Mouse (Mus musculus) effector memory CD4-positive, alpha-beta T cell, adult 7 months (primary cell): ENCODE measurements around the gene Fxr2. TPM values are rescaled to one million over a fixed set of nuclear protein-coding genes. Genes with fewer than 3 reads are reported as not detected.

Experiments used
- polyA plus RNA-seq: library from polyadenylated mRNA; unstranded; fragments of 100-300 nt; shearing (Covaris generic); gene quantifications from one replicate; pipeline ENCODE4 v1.2.1, GENCODE M21; 2017

Gene Fxr2
- polyA plus RNA-seq: 73.0 TPM

DNA sequence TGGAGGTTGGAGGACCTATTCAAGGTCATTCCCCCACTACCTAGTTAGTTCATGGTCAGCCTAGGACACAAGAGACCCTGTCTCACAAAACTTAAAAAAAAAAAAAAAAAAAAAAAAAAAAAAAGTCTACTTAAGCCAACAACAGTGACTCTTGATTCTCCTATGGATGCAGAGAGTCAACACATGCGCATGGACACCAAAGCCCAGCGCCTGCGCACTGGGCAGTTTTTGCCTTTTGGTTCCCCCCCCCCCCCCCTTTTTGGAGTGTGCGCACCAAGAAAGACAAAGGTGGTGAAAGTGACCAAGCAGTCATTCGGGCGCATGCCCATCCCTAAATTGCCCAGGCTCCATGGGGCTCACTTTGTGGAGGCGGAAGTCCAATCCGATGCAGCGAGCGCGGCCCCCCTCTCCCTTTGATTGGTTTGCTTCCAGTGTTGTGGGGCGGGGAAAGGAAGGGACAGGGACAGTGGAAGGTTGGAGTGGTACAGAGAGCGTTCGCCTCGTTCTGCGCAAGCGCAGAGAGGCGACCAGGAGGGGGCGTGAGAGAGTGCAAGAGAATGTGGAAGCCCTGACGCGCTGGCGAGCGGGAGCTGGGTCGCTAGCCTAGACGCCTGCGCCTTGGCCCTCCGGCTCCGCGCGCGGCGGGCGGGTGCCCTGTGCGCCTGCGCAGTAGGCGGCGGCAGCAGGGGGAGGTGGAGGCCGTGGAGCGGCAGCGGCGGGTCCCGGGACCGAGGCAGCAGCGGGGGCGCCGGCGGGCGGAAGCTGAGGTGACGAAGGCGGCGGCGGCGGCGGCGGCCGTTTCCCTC is at the start of gene Fxr2:
Fxr2 (plus strand) TSS at position 707 of the 806 bp plus-strand sequence.

GRCm38 (mm10) chr11:69605726-69606490 is 26.9 kb upstream of the Fxr2 start, which contains the start of gene Atp1b2:
Gene Atp1b2 (minus strand): TSS chr11:69605942.

GRCm38 (mm10) chr11:69617805-69618204 is 15.0 kb upstream of the Fxr2 start, which contains the start of gene Shbg:
Gene Shbg (minus strand): TSS chr11:69617905.

GRCm38 (mm10) chr11:69621571-69622268 is 11.1 kb upstream of the Fxr2 start, which contains the start of gene Sat2:
Gene Sat2 (plus strand): TSS chr11:69622024.

GRCm38 (mm10) chr11:69655264-69656064 is 22.7 kb downstream of the Fxr2 start, which contains the start of gene Sox15:
Gene Sox15 (plus strand): TSS chr11:69655314.

GRCm38 (mm10) chr11:69662213-69662966 is 29.6 kb downstream of the Fxr2 start, which contains the start of gene Mpdu1:
Gene Mpdu1 (minus strand): TSS chr11:69662642.

GRCm38 (mm10) chr11:69665961-69666664 is 33.3 kb downstream of the Fxr2 start, which contains the start of gene Cd68:
Gene Cd68 (minus strand): TSS chr11:69666153.

DNA sequence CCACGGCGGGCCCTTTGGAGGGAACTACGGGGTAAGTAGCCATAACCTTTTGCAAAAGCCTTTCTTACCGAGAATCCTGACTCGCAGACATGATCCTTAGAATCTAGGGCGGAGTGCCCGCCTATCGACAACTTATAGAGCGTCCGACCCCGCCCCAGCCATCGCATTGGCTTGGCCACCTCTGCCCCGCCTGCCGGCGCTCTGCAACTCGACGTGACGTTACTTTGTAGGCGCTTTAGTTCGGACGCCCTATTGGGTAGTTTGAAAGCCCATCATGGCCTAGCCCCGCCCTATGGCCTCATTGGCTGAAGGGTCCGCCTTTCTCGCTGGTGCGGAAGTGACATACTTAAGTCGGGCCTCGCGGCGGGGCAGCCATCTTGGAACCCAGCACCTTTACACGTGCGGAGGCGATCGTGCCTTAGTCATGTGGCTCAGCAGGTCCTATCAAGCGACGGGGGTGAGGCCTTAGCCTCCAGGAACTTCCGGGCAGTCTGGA is 39.5 kb downstream of the Fxr2 start, which contains the start of gene Eif4a1:
Eif4a1 (minus strand) TSS at position 213 of the 496 bp plus-strand sequence.

GRCm38 (mm10) chr11:69681314-69682208 is 48.8 kb downstream of the Fxr2 start, which contains the start of gene Senp3:
Gene Senp3 (minus strand): TSS chr11:69682084.

DNA sequence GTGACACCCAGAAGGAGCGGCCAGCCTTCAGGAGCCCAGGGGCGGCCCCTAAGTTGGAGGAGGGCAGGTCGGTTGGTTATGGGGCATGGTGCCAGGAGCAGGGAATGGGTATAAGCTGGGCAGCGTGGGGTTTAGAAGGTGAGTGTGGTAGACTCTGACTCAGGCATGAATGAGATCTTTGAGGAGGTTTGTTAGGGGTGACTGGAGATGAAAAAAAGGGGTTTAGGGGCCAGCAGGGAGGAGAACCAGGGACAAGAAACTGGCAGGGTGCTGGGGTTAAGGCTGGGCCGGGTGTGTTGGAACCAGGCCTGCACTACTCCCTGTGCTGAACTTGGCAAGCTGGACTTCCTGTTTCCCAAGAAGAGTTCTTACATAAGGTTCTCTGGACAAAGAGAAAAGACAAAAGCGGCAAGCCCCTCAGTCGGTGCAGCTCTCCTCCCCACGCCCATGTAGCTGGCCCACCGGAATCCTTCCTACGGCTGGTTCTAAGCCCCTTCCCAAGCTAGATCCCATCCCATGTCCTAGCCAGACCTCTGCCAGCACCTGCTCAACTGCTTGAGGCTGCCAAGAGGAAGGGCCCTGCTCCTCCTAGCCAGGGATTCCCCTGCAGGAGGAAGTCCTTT is 52.8 kb downstream of the Fxr2 start, which contains the start of gene Tnfsf13:
Tnfsf13 (minus strand) TSS at position 259 of the 623 bp plus-strand sequence.

GRCm38 (mm10) chr11:69695361-69696181 is 62.8 kb downstream of the Fxr2 start, which contains the start of the genes Tnfsf12 and Tnfsfm13:
Gene Tnfsf12 (minus strand): TSS chr11:69695849.
Gene Tnfsfm13 (minus strand): TSS chr11:69696098.

Other genes with a start within 250 kb of the Fxr2 start
- gene Naa38, start 237.5 kb upstream of the Fxr2 start, polyA plus RNA-seq: 45.5 TPM
- gene Cyb5d1, start 237.4 kb upstream of the Fxr2 start, polyA plus RNA-seq: 28.4 TPM
- gene Tmem88, start 234.8 kb upstream of the Fxr2 start, polyA plus RNA-seq: 3.3 TPM
- 55.7 TPM for gene Kdm6b, start 219.3 kb upstream of the Fxr2 start, polyA plus RNA-seq
- 0.16 TPM for gene Dnah2, start 83.9 kb upstream of the Fxr2 start, polyA plus RNA-seq
- not detected for gene Efnb3, start 72.8 kb upstream of the Fxr2 start, polyA plus RNA-seq
- 13.1 TPM for gene Wrap53, start 52.7 kb upstream of the Fxr2 start, polyA plus RNA-seq
- 204 TPM for gene Trp53, start 52.6 kb upstream of the Fxr2 start, polyA plus RNA-seq
- gene Atp1b2, start 27.0 kb upstream of the Fxr2 start, polyA plus RNA-seq: not detected
- 0.68 TPM for gene Shbg, start 15.1 kb upstream of the Fxr2 start, polyA plus RNA-seq
- gene Sat2, start 11.0 kb upstream of the Fxr2 start, polyA plus RNA-seq: 0.59 TPM
- 0.76 TPM for gene Sox15, start 22.3 kb downstream of the Fxr2 start, polyA plus RNA-seq
- 44.5 TPM for gene Mpdu1, start 29.7 kb downstream of the Fxr2 start, polyA plus RNA-seq
- 3.9 TPM for gene Cd68, start 33.2 kb downstream of the Fxr2 start, polyA plus RNA-seq
- gene Eif4a1, start 39.4 kb downstream of the Fxr2 start, polyA plus RNA-seq: 729 TPM
- gene Senp3, start 49.1 kb downstream of the Fxr2 start, polyA plus RNA-seq: 29.6 TPM
- not detected for gene Tnfsf13, start 52.8 kb downstream of the Fxr2 start, polyA plus RNA-seq
- gene Tnfsf12, start 62.9 kb downstream of the Fxr2 start, polyA plus RNA-seq: not detected
- not detected for gene Tnfsfm13, start 63.1 kb downstream of the Fxr2 start, polyA plus RNA-seq
- gene Polr2a, start 125.6 kb downstream of the Fxr2 start, polyA plus RNA-seq: 51.9 TPM
- gene Slc35g3, start 129.0 kb downstream of the Fxr2 start, polyA plus RNA-seq: 0.26 TPM
- 4.2 TPM for gene Zbtb4, start 132.9 kb downstream of the Fxr2 start, polyA plus RNA-seq
- gene Chrnb1, start 163.0 kb downstream of the Fxr2 start, polyA plus RNA-seq: 0.52 TPM
- not detected for gene Fgf11, start 168.9 kb downstream of the Fxr2 start, polyA plus RNA-seq
- not detected for gene Tmem102, start 172.6 kb downstream of the Fxr2 start, polyA plus RNA-seq
- gene Gm39566, start 182.3 kb downstream of the Fxr2 start, polyA plus RNA-seq: 0.16 TPM
- 0.39 TPM for gene Spem2, start 185.5 kb downstream of the Fxr2 start, polyA plus RNA-seq
- gene Spem1, start 189.2 kb downstream of the Fxr2 start, polyA plus RNA-seq: not detected
- gene Nlgn2, start 204.8 kb downstream of the Fxr2 start, polyA plus RNA-seq: 0.15 TPM
- gene Tmem256, start 205.5 kb downstream of the Fxr2 start, polyA plus RNA-seq: 44.3 TPM
- 8.5 TPM for gene Plscr3, start 213.4 kb downstream of the Fxr2 start, polyA plus RNA-seq
- 0.27 TPM for gene Tnk1, start 225.7 kb downstream of the Fxr2 start, polyA plus RNA-seq
- not detected for gene Tmem95, start 245.0 kb downstream of the Fxr2 start, polyA plus RNA-seq
- gene Kctd11, start 248.4 kb downstream of the Fxr2 start, polyA plus RNA-seq: 0.95 TPM